Mouse (Mus musculus): Measurements from ENCODE around the gene Foxd1.

- TF ChIP-seq CTCF (conservative IDR thresholded peaks at IDR 0.05; ENCODE audit: low read length) (no peak), NANOG (IDR thresholded peaks at IDR 0.05; ENCODE audit: borderline replicate concordance, low read length) (no peak)
Measured at GRCm38 (mm10) chr13:98374979-98375378, 20.9 kb downstream of the Foxd1 start.

Data from E14TG2a.4 (cell line).